Mouse (Mus musculus) intestine, postnatal 0 days (tissue): ENCODE data around the gene Psmc3ip. TPM values are rescaled to one million over a fixed set of nuclear protein-coding genes. Genes with fewer than 3 reads are reported as not detected.

Experiments used
- ATAC-seq: fragments of 200-750 bp; cut with Nextera tagmentation; 2 replicates; pipeline ENCODE4 v1.8.0; 2017; ENCODE audit warnings: mild to moderate bottlenecking, moderate TSS enrichment, moderate library complexity
- H3K27ac ChIP-seq: fragments of 300-500 bp; sonication (generic); 2 replicates; pipeline ENCODE4 v1.5.1; 2014; ENCODE audit warnings: mild to moderate bottlenecking, low read depth, low read length, moderate library complexity
- H3K27me3 ChIP-seq: fragments of 300-500 bp; sonication (generic); replicated peaks from 2 replicates; pipeline ENCODE4 v1.6.1; 2014; ENCODE audit warnings: low read length, mixed read lengths; ENCODE audit not compliant: control insufficient read depth, insufficient read depth
- H3K36me3 ChIP-seq: fragments of 300-500 bp; sonication (generic); 2 replicates; pipeline ENCODE4 v1.6.1; 2014; ENCODE audit warnings: mild to moderate bottlenecking, moderate library complexity; ENCODE audit not compliant: control insufficient read depth, insufficient read depth
- H3K4me1 ChIP-seq: fragments of 300-500 bp; sonication (generic); replicated peaks from 2 replicates; pipeline ENCODE4 v1.6.1; 2014; ENCODE audit warnings: antibody characterized with exemption, low read length, mixed read lengths; ENCODE audit not compliant: control insufficient read depth, insufficient read depth
- H3K4me2 ChIP-seq: fragments of 300-500 bp; sonication (generic); replicated peaks from 2 replicates; pipeline ENCODE4 v1.6.1; 2014; ENCODE audit warnings: low read depth, mild to moderate bottlenecking, moderate library complexity
- H3K4me3 ChIP-seq: fragments of 300-500 bp; sonication (generic); 2 replicates; pipeline ENCODE4 v1.5.1; 2014; ENCODE audit warnings: low read depth, low read length
- H3K9ac ChIP-seq: fragments of 300-500 bp; sonication (generic); 2 replicates; pipeline ENCODE4 v1.6.1; 2014; ENCODE audit warnings: mild to moderate bottlenecking, low read depth, low read length
- H3K9me3 ChIP-seq: fragments of 300-500 bp; sonication (generic); 2 replicates; pipeline ENCODE4 v1.6.1; 2016; ENCODE audit warnings: mixed run types; ENCODE audit not compliant: control insufficient read depth
- CTCF ChIP-seq: sonication (generic); IDR thresholded peaks from 2 replicates; pipeline ENCODE4 v1.5.1; 2016; ENCODE audit warnings: low read depth, mild to moderate bottlenecking, control low read depth, antibody characterized with exemption, moderate library complexity
- WGBS: fragments of 180-500 bp; shearing (Covaris S2); extraction: QIAGEN DNeasy Blood & Tissue Kit; methylation state at CpG from one replicate; pipeline ENCODE4 v1.1.7; 2014; 5-methylcytosine and 5-hydroxymethylcytosine counted together
- polyA plus RNA-seq: library from polyadenylated mRNA; unstranded; fragments of >200 nt; fragmentation: Nextera tagmentation; extraction: Ambion mirVana; gene quantifications from 2 replicates; pipeline ENCODE4 v1.2.1, GENCODE M21; 2015

Psmc3ip gene
- polyA plus RNA-seq, 1 experiment from 2014 or later = 9.1 TPM

DNA sequence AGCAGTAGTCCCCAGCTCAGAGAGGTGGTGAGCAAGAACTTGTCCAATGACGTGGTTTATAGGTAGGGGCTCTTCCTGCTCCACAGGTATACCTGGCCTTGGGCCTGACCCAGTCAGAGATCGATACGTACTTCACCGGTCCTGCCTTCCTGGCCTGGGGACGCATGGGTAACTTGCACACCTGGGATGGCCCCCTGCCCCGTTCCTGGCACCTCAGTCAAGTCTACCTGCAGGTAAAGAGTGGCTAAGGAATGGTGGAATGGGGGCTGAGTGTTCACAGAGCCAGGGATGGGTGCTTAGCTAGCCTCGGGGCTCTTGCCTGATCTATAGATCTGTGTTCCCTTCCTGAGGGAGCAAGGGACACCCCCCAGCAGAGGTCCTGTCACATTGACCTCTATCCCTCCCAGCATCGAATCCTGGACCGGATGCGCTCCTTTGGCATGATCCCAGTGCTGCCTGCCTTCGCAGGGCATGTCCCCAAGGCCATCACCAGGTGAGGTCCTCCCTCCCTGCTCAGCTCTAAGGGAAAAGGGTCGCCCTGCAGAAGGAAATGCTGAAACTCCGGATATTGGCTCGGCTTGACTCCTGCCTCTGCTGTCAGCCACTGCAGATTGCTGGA is 23.3 kb downstream of the Psmc3ip start:
- H3K4me2 ChIP-seq = no peak overlapping the region
- no peak overlapping the region for H3K4me3 ChIP-seq

DNA sequence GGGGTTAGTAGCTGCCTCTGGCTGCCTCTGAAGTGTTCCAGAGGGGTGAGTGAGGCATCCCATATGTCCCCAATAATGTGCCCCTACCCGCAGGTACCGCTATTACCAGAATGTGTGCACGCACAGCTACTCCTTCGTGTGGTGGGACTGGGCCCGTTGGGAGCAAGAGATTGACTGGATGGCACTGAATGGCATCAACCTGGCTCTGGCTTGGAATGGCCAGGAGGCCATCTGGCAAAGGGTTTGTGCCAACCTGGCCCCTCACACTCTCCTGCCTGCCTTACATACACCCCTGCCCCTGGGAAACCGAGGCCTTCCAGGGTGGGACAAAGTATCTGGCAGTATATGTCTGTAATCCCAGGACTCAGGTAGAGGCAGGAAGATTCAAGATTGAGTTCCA is 24.2 kb downstream of the Psmc3ip start:
- 72% methylated on average over 6 of the region's 6 CpGs for WGBS
- H3K4me3 ChIP-seq = no peak overlapping the region
- ATAC-seq = no peak

More for the DNA sequence above, 23.3 kb downstream of the Psmc3ip start:
- Histone ChIP-seq H3K27me3 (no peaks in the 10 kb centered on the region), H3K36me3 (peaks cover 9% of the 10 kb centered on the region; the same call in 1 of the 2 replicates), H3K9ac (no peak overlapping the region), H3K27ac (no peak overlapping the region), H3K4me1 (no peaks in the 10 kb centered on the region), H3K9me3 (no peaks in the 10 kb centered on the region)
- no peak for ATAC-seq
- WGBS = 80% methylated on average over 14 of the region's 14 CpGs
- TF ChIP-seq CTCF = no peak

DNA sequence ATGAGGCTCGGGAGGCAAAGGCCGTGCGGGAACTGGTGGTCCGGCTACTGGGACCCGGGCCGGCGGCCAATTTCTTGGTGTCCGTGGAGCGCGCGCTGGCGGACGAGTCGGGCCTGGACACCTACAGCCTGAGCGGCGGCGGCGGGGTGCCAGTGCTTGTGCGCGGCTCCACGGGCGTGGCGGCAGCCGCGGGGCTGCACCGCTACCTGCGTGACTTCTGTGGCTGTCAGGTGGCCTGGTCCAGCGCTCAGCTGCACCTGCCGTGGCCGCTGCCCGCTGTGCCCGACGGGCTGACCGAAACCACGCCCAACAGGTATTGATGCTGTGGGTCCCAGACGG is 25.1 kb downstream of the Psmc3ip start:
- Histone ChIP-seq H3K27me3 (no peaks in the 10 kb centered on the region), H3K27ac (no peak overlapping the region), H3K4me1 (peaks cover 4% of the 10 kb centered on the region; the same call in 1 of the 2 replicates), H3K9me3 (no peaks in the 10 kb centered on the region), H3K9ac (peak overlapping the region; percentile 53), H3K36me3 (no peaks in the 10 kb centered on the region), H3K4me2 (peak overlapping the region; percentile 99), H3K4me3 (peak overlapping the region; percentile 78)
- peak; percentile 63 for ATAC-seq
- 0% methylated on average over 30 of the region's 36 CpGs for WGBS
- TF ChIP-seq CTCF = no peak

More for the DNA sequence above, 24.2 kb downstream of the Psmc3ip start:
- H3K36me3 ChIP-seq = peaks cover under 1% of the 10 kb centered on the region; the same call in 1 of the 2 replicates
- no peak overlapping the region for H3K9ac ChIP-seq
- H3K4me2 ChIP-seq = no peak overlapping the region
- H3K27ac ChIP-seq = no peak overlapping the region
- peaks cover 3% of the 10 kb centered on the region; the same call in 1 of the 2 replicates for H3K4me1 ChIP-seq
- H3K27me3 ChIP-seq = no peaks in the 10 kb centered on the region
- no peak for TF ChIP-seq CTCF
- no peaks in the 10 kb centered on the region for H3K9me3 ChIP-seq

DNA sequence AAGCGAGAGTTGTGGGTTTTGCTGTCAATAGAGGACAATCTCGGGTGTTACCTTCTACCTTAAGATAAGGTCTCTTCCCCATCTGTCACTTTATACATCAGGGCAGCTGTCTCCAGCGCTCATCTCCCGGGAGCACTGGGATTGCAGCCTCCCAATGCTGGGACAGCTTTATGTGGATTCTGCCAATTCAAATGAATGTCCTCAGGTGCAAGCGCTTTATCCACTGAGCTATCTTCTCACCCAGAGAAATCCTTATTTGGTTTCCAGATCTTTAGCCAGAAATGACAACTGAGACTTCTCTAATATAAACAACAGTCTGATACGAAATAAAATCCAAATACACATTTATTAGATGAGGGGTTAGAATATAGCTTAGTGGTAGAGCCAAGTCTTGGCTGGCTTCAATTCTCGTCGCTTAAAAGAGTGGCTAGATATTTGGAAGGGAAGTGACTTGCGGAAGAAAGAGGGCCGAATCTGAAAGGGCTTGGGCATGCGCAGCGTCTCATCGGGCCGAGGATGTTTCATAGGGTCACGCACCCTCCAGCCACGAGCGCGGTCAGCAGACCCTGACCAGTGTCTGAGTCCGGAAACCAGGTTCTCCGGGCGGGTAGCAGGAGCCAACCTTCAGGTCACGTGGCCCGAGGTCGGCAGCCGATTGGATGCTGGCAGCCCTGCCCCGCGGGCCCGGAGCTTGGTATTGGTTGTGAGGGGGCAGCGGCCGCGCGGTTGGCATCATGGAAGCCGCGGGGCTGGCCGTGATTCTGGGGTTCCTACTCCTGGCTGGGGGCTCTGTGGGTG is 25.6 kb downstream of the Psmc3ip start, which contains the start of gene Naglu:
Gene Naglu (plus strand): TSS at position 622 of the 798 bp plus-strand sequence.
- H3K4me1 ChIP-seq = peaks cover 4% of the 10 kb centered on the region; the same call in 1 of the 2 replicates
- H3K4me3 ChIP-seq = peak within 1 kb of the TSS; percentile 78
- TF ChIP-seq CTCF = no peak
- no peak within 1 kb of the TSS for H3K27ac ChIP-seq
- H3K36me3 ChIP-seq = no peaks in the 10 kb centered on the region
- H3K4me2 ChIP-seq = peak within 1 kb of the TSS; percentile 99
- H3K27me3 ChIP-seq = no peaks in the 10 kb centered on the region
- 4% methylated on average over 35 of the region's 35 CpGs for WGBS
- peak within 1 kb of the TSS; percentile 53 for H3K9ac ChIP-seq
- ATAC-seq = peak; percentile 84
- H3K9me3 ChIP-seq = no peaks in the 10 kb centered on the region

DNA sequence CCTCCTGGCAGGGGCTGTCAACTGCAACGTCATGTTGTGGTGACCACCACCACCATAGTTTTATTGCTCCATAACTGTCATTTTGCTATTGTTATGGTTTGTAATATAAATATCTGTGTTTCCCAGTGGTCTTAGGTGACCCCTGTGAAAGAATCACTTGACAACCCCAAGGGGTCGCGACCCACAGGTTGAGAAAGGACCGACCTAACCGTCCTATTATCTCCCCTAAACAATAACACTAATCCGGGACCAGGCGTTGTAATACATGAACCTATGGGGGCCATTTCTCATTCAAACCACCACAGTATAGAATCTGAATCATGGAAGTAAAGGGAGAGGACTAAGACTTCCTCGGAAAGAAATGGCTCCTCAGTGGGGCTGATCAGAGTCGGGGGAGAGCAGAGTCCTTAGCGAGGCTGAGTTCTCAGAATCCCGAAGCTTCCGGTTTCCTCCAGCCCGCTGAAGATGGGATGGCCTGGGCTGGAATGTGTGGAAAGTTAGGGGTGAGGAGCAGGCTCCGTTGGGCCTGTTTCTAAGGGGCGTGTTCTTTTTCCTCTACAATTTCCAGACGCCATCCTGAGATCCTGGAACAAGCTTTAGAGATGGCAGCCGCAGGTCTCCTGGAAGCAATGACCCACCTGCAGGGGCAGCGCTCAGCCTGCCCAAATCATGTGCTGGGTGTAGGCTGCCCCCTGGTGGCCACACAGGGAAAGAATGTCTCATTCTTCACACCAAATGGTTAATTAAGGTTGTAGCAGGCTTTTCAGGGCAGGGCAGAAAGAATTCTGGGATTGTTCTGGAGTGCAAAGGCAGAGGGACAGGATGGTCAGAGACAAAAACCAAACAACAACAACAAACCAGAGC is 28.5 kb downstream of the Psmc3ip start:
- peaks cover 16% of the 10 kb centered on the region; the same call in 1 of the 2 replicates for H3K4me1 ChIP-seq
- TF ChIP-seq CTCF = peak; percentile 99
- H3K27me3 ChIP-seq = no peaks in the 10 kb centered on the region
- peak overlapping the region; percentile 64 for H3K4me2 ChIP-seq
- H3K9ac ChIP-seq = no peak overlapping the region
- ATAC-seq = no peak
- WGBS = 19% methylated on average over 18 of the region's 18 CpGs
- no peaks in the 10 kb centered on the region for H3K9me3 ChIP-seq
- H3K36me3 ChIP-seq = peaks cover 7% of the 10 kb centered on the region; the same call in 1 of the 2 replicates
- peak overlapping the region; percentile 20; the same call in 1 of the 2 replicates for H3K4me3 ChIP-seq
- no peak overlapping the region for H3K27ac ChIP-seq

DNA sequence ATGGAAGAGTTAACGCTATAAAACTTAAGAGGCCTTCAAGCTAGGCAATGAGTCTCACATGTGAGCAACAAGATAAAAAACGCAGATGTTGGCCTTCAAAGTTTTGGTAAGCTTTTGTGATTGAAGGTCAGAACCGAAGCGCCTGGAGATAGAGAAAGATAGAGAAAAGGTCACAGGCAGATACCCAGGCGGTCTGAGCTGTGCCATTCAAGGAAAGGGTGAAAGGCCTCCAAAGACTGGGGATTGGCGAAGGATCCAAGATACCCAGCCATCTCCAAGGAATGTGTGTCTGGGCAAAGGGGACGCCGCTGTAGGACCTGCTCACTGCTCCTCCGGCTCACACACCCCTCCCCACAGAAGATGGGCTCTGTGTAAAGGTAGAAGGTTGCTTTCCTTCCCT is 30.2 kb downstream of the Psmc3ip start:
- Histone ChIP-seq H3K9me3 (no peaks in the 10 kb centered on the region), H3K4me1 (peaks cover 16% of the 10 kb centered on the region; the same call in 1 of the 2 replicates), H3K27ac (peak overlapping the region; percentile 92; the same call in 1 of the 2 replicates), H3K4me2 (no peak overlapping the region), H3K27me3 (no peaks in the 10 kb centered on the region), H3K4me3 (no peak overlapping the region), H3K9ac (no peak overlapping the region), H3K36me3 (peaks cover 7% of the 10 kb centered on the region)
- no peak for ATAC-seq
- WGBS = 77% methylated on average over 9 of the region's 9 CpGs
- TF ChIP-seq CTCF = no peak
